Mouse (Mus musculus) heart, postnatal 0 days (tissue): ENCODE data around the gene Fbxl18.

Source experiments
- CTCF ChIP-seq: IDR thresholded peaks from 2 replicates; pipeline ENCODE4 v1.5.1; 2016; ENCODE audit warnings: antibody characterized with exemption, control low read depth, low read depth
- EP300 ChIP-seq: IDR thresholded peaks from 2 replicates; pipeline ENCODE4 v1.6.1; 2016; ENCODE audit warnings: antibody characterized with exemption, low read depth

- TF ChIP-seq EP300 (no peak), CTCF (no peak)
Measured at GRCm38 (mm10) chr5:142931241-142931745, 36.1 kb upstream of the Fbxl18 start.
